Mouse (Mus musculus) liver, adult 2 months (tissue): ENCODE data around the gene Mlycd. TPM values are rescaled to one million over a fixed set of nuclear protein-coding genes. Genes with fewer than 3 reads are reported as not detected.
A peak's percentile ranks its signal among the peaks of the same experiment; 100 is the strongest.

ENCODE experiments used
- DNase-seq: peaks from one replicate; pipeline ENCODE4 v3.0.0-alpha.2; 2011; ENCODE audit warnings: low read depth, low spot score; ENCODE audit errors: extremely low read depth
- H3K27ac ChIP-seq: fragments of 200-500 bp; replicated peaks from 2 replicates; pipeline ENCODE4 v1.5.1; 2012; ENCODE audit warnings: low read depth, mild to moderate bottlenecking, control low read depth, inconsistent platforms, low read length; ENCODE audit not compliant: insufficient read depth
- H3K27me3 ChIP-seq: fragments of 200-500 bp; 2 replicates; pipeline ENCODE4 v1.6.1; 2012; ENCODE audit warnings: mild to moderate bottlenecking, moderate library complexity, low read length, inconsistent platforms; ENCODE audit not compliant: control insufficient read depth, insufficient read depth
- H3K36me3 ChIP-seq: fragments of 200-500 bp; 2 replicates; pipeline ENCODE4 v1.6.1; 2012; ENCODE audit warnings: low read length, inconsistent platforms; ENCODE audit not compliant: control insufficient read depth, insufficient read depth
- H3K4me1 ChIP-seq: fragments of 200-500 bp; 2 replicates; pipeline ENCODE4 v1.6.1; 2011; ENCODE audit warnings: low read length; ENCODE audit not compliant: control insufficient read depth, insufficient read depth
- H3K4me3 ChIP-seq: fragments of 200-500 bp; 2 replicates; pipeline ENCODE4 v1.5.1; 2011; ENCODE audit warnings: low read depth, mild to moderate bottlenecking, control low read depth, low read length, moderate library complexity; ENCODE audit not compliant: insufficient read depth
- H3K79me2 ChIP-seq: fragments of 200-500 bp; 2 replicates; pipeline ENCODE4 v1.6.1; 2012; ENCODE audit warnings: inconsistent platforms, mild to moderate bottlenecking, low read length, moderate library complexity; ENCODE audit not compliant: control insufficient read depth, insufficient read depth
- H3K9ac ChIP-seq: fragments of 200-500 bp; 2 replicates; pipeline ENCODE4 v1.6.1; 2012; ENCODE audit warnings: low read depth, mild to moderate bottlenecking, control low read depth, inconsistent platforms, low read length
- CTCF ChIP-seq: fragments of 200-500 bp; IDR thresholded peaks from 2 replicates; pipeline ENCODE4 v1.5.1; 2011; ENCODE audit warnings: low read depth, low read length, control low read depth
- POLR2A ChIP-seq: fragments of 200-500 bp; IDR thresholded peaks from 2 replicates; pipeline ENCODE4 v1.6.1; 2011; ENCODE audit warnings: low read length, control low read depth; ENCODE audit not compliant: insufficient read depth; ENCODE audit errors: extremely low read depth
- WGBS: fragments of 180-500 bp; shearing (Covaris S2); methylation state at CpG from one replicate; pipeline ENCODE4 v1.1.7; 2018; 5-methylcytosine and 5-hydroxymethylcytosine counted together
- polyA plus RNA-seq: library from polyadenylated mRNA; depleted of rRNA; stranded (reverse); fragments of >200 nt; gene quantifications from 2 replicates; pipeline ENCODE4 v1.2.3, GENCODE M21; 2012
- total RNA-seq: library from RNA; depleted of rRNA; stranded (reverse); fragments of >200 nt; gene quantifications from 2 replicates; pipeline ENCODE4 v1.2.3, GENCODE M21; 2014

Mlycd gene
- total and polyA plus RNA-seq, 2 experiments: 57.3 to 115 TPM

DNA sequence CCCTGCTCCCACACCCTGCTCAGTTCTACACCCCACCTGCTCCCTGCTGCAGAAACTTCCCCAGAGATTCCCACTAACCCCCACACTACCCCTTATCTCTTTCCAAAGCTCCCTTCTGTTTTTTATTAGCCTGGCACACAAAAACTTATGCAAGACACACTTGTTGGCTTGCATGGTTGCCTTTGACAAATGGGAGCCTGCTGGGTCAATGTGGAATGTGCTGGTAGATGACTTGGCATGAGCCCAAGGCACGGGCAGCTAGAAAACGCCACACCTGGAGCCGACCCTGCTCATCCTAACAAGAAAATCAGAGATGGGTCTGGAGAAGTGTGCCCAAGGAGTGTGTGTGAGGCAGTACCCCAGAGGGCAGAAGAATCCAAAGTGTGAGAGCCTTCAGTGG lies 34.9 kb downstream of the Mlycd start:
- Histone ChIP-seq H3K4me1 (peaks cover 70% of the 10 kb centered on the region), H3K9ac (peak overlapping the region; percentile 40), H3K27ac (peak overlapping the region; percentile 72), H3K27me3 (no peaks in the 10 kb centered on the region), H3K79me2 (no peaks in the 10 kb centered on the region), H3K36me3 (no peaks in the 10 kb centered on the region), H3K4me3 (no peak overlapping the region)
- TF ChIP-seq POLR2A (no peak), CTCF (no peak)
- DNase-seq: peak; percentile 89
- 27% methylated on average over 3 of the region's 3 CpGs for WGBS

DNA sequence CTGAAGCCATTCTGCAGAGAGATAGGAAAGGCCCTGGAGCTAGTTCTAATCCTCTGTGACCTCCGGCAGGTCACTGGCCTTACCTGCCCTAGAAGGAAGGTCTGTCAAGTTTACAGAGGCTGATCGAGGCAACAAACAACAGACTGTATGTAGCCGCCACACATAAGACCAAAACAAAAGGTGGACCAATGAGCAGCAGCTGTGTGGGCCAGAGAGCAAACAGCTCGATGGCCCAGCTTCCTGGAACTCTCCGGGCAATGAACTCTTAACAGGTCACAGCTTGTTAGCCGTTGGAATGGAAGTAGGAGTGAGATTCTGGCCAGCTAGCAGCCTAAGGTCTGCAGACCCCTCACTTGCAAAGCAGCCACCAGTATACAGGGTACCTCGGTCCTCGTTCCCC lies 35.6 kb downstream of the Mlycd start:
- Histone ChIP-seq H3K36me3 (no peaks in the 10 kb centered on the region), H3K79me2 (no peaks in the 10 kb centered on the region), H3K27ac (peak overlapping the region; percentile 83), H3K4me3 (no peak overlapping the region), H3K4me1 (peaks cover 70% of the 10 kb centered on the region), H3K27me3 (no peaks in the 10 kb centered on the region), H3K9ac (peak overlapping the region; percentile 26)
- WGBS: 8% methylated on average over 8 of the region's 8 CpGs
- DNase-seq: peak; percentile 99
- TF ChIP-seq POLR2A (no peak), CTCF (no peak)

DNA sequence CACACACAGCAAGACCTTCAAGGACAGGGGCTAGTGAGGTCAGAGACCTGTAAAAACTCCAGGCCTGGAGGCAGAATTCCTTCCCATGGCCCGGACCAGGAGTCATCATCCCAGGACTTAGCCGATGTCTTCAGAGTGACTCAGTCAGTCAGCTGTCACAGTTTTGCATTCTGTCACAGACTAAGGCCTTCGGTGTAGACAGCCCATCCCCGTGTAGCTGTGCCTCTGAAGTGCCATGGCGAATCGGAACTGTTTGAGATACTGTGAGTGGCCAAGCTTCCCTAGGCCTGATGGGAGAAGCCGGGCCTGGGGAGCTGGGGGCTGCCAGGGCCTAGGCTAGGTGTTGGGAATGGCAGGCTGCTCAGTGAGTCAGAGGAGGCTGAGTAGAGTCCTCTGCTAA lies 36.0 kb downstream of the Mlycd start:
- peak overlapping the region; percentile 83 for H3K27ac ChIP-seq
- no peak overlapping the region for H3K4me3 ChIP-seq
- DNase-seq: no peak
- peak overlapping the region; percentile 26 for H3K9ac ChIP-seq
- no peak for TF ChIP-seq POLR2A
- no peak for TF ChIP-seq CTCF
- WGBS: 27% methylated on average over 7 of the region's 7 CpGs
- H3K36me3 ChIP-seq: no peaks in the 10 kb centered on the region
- H3K79me2 ChIP-seq: no peaks in the 10 kb centered on the region
- no peaks in the 10 kb centered on the region for H3K27me3 ChIP-seq
- peaks cover 71% of the 10 kb centered on the region for H3K4me1 ChIP-seq

DNA sequence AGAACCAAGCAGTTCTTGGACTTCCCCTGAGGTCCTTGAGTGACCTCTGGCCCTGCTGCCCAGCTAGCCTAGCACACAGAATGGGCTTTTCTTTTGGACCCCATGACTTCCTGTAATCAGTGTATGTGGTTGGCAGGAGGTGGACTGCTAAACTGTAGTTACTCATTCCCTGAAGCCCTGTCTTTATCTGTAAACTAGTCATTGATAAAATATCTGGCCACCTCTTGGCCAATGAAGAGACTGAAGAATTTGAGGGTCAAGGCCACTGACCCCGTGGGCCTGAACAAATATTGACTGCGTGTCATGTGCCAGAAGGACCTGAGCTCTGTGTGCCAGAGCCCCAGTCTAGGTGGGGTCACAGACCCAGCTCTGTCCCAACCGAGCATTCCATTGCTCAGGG lies 37.7 kb downstream of the Mlycd start:
- Histone ChIP-seq H3K36me3 (no peaks in the 10 kb centered on the region), H3K27ac (peak overlapping the region; percentile 83), H3K4me1 (peaks cover 69% of the 10 kb centered on the region), H3K79me2 (peaks cover 3% of the 10 kb centered on the region), H3K4me3 (no peak overlapping the region), H3K27me3 (no peaks in the 10 kb centered on the region), H3K9ac (no peak overlapping the region; the same call in 1 of the 2 replicates)
- peak; percentile 99 for DNase-seq
- TF ChIP-seq CTCF (no peak), POLR2A (no peak)
- WGBS: 10% methylated on average over 3 of the region's 3 CpGs

DNA sequence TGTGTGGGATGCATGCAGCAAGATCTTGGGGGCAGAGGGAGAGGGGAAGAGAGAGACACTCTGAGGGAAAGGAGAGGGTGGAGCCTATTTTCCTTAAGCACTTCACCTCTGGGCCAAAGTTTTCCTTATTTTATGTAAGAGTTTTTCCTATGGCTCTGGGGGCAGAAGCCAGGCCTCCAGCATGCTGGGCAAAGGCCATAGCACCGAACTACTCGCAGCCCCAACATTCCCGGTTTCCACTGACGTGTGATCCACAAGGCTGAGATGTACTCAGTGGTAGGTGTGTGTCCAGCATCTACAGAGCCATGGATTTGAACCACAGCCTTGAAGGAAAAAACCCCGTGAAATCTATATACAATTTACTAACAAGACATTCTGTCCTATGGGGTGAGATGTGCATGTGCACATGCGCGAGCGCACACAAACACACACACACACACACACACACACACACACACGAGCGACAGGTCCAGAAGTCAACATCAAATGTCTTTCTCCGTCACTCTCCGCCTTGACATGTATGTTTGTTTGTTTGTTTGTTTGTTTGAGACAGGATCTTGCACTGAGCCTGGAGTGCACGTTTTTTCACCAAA lies 39.0 kb downstream of the Mlycd start, which contains the start of gene Osgin1:
TSS of gene Osgin1 (plus strand) at position 543 of the 593 bp plus-strand sequence.
- Histone ChIP-seq H3K36me3 (no peaks in the 10 kb centered on the region), H3K4me1 (peaks cover 59% of the 10 kb centered on the region), H3K27ac (peak within 1 kb of the TSS; percentile 78), H3K27me3 (no peaks in the 10 kb centered on the region), H3K4me3 (no peak within 1 kb of the TSS), H3K9ac (peak within 1 kb of the TSS; percentile 38), H3K79me2 (peaks cover 8% of the 10 kb centered on the region)
- no peak for TF ChIP-seq POLR2A
- TF ChIP-seq CTCF: no peak
- WGBS: 50% methylated on average over 13 of the region's 13 CpGs
- no peak for DNase-seq

DNA sequence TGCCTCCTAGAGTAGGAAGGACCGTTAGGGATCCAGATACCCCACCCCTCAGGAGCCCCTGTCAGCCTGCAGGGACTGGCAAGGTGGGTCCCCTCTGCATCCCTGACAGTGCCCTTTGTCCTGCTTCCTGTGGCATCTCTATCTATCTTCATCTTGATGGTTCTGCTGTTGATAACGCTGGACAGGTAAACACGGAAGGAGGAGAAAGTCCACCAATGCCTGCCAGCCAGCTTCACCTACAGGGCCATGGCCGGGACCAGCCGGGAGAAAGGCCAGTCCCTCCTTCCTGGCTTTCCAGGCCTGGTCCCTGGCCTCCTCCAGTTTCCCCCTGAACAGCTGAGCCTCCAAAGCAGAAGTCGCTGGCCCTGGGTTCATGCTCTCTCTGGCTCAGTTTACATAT lies 39.9 kb downstream of the Mlycd start:
- H3K79me2 ChIP-seq: peaks cover 12% of the 10 kb centered on the region
- H3K36me3 ChIP-seq: peaks cover 4% of the 10 kb centered on the region; the same call in 1 of the 2 replicates
- H3K4me3 ChIP-seq: no peak overlapping the region
- H3K27me3 ChIP-seq: no peaks in the 10 kb centered on the region
- WGBS: 25% methylated on average over 6 of the region's 6 CpGs
- peak overlapping the region; percentile 38 for H3K9ac ChIP-seq
- peak; percentile 93 for DNase-seq
- no peak for TF ChIP-seq CTCF
- no peak for TF ChIP-seq POLR2A
- H3K27ac ChIP-seq: peak overlapping the region; percentile 78
- H3K4me1 ChIP-seq: peaks cover 55% of the 10 kb centered on the region
